Mouse (Mus musculus) liver, embryonic 13.5 days (tissue): ENCODE data around the gene Zdhhc14. TPM values are rescaled to one million over a fixed set of nuclear protein-coding genes. Genes with fewer than 3 reads are reported as not detected.

Experiments used
- ATAC-seq: fragments of 200-750 bp; cut with Nextera tagmentation; 2 replicates; pipeline ENCODE4 v1.8.0; 2017; ENCODE audit warnings: low read depth, mild to moderate bottlenecking, moderate number of reproducible peaks, moderate library complexity
- DNase-seq: peaks from one replicate; pipeline ENCODE4 v3.0.0; 2022
- H3K27ac ChIP-seq: fragments of 300-500 bp; sonication (generic); 2 replicates; pipeline ENCODE4 v1.5.1; 2015; ENCODE audit warnings: moderate library complexity, mild to moderate bottlenecking, inconsistent platforms
- H3K27me3 ChIP-seq: fragments of 300-500 bp; sonication (generic); 2 replicates; pipeline ENCODE4 v1.6.1; 2015; ENCODE audit warnings: mild to moderate bottlenecking, inconsistent platforms
- H3K36me3 ChIP-seq: fragments of 300-500 bp; sonication (generic); 2 replicates; pipeline ENCODE4 v1.6.1; 2015; ENCODE audit warnings: mild to moderate bottlenecking, inconsistent platforms
- H3K4me1 ChIP-seq: fragments of 300-500 bp; sonication (generic); replicated peaks from 2 replicates; pipeline ENCODE4 v1.6.1; 2015; ENCODE audit warnings: inconsistent platforms
- H3K4me2 ChIP-seq: fragments of 300-500 bp; sonication (generic); 2 replicates; pipeline ENCODE4 v1.6.1; 2015; ENCODE audit warnings: inconsistent platforms, mild to moderate bottlenecking, moderate library complexity
- H3K4me3 ChIP-seq: fragments of 300-500 bp; sonication (generic); replicated peaks from 2 replicates; pipeline ENCODE4 v1.5.1; 2015; ENCODE audit warnings: mild to moderate bottlenecking, inconsistent platforms
- H3K9ac ChIP-seq: fragments of 300-500 bp; sonication (generic); 2 replicates; pipeline ENCODE4 v1.6.1; 2015; ENCODE audit warnings: mild to moderate bottlenecking, inconsistent platforms
- H3K9me3 ChIP-seq: fragments of 300-500 bp; sonication (generic); replicated peaks from 2 replicates; pipeline ENCODE4 v1.6.1; 2016; ENCODE audit warnings: inconsistent platforms
- WGBS: fragments of 180-500 bp; shearing (Covaris S2); methylation state at CpG from one replicate; pipeline ENCODE4 v1.1.7; 2015; ENCODE audit not compliant: insufficient replicate concordance; 5-methylcytosine and 5-hydroxymethylcytosine counted together
- polyA plus RNA-seq: library from polyadenylated mRNA; unstranded; fragments of >200 nt; fragmentation: Nextera tagmentation; extraction: Ambion mirVana; gene quantifications from 2 replicates; pipeline ENCODE4 v1.2.1, GENCODE M21; 2015

The Zdhhc14 gene
- polyA plus RNA-seq, 1 experiment from 2014 or later: 4.7 TPM

GRCm38 (mm10) chr17:5506553-5506952, 14.2 kb downstream of the Zdhhc14 start:
- Histone ChIP-seq H3K9ac (peak overlapping the region; percentile 72), H3K4me1 (peaks cover 87% of the 10 kb centered on the region), H3K9me3 (no peaks in the 10 kb centered on the region), H3K27ac (peak overlapping the region; percentile 96), H3K36me3 (peaks cover 8% of the 10 kb centered on the region; the same call in 1 of the 2 replicates), H3K4me3 (peak overlapping the region; percentile 26; the same call in 1 of the 2 replicates), H3K27me3 (no peaks in the 10 kb centered on the region), H3K4me2 (peak overlapping the region; percentile 69)
- peak; percentile 42 for ATAC-seq
- 34% methylated on average over 7 of the region's 7 CpGs for WGBS
- peak; percentile 28 for DNase-seq

- Histone ChIP-seq H3K27me3 (no peaks in the 10 kb centered on the region), H3K9ac (peak overlapping the region; percentile 72), H3K4me3 (peak overlapping the region; percentile 34), H3K36me3 (peaks cover 5% of the 10 kb centered on the region; the same call in 1 of the 2 replicates), H3K4me1 (peaks cover 89% of the 10 kb centered on the region), H3K27ac (peak overlapping the region; percentile 96), H3K9me3 (no peaks in the 10 kb centered on the region), H3K4me2 (peak overlapping the region; percentile 69)
- WGBS: 19% methylated on average over 5 of the region's 5 CpGs
- DNase-seq (peak; percentile 89), ATAC-seq (peak; percentile 95)
Observed at GRCm38 (mm10) chr17:5506988-5507387, 14.6 kb downstream of the Zdhhc14 start.

- peak overlapping the region; percentile 72 for H3K9ac ChIP-seq
- peak overlapping the region; percentile 96 for H3K27ac ChIP-seq
- no peak overlapping the region for H3K4me3 ChIP-seq
- ATAC-seq (no peak), DNase-seq (no peak)
- no peaks in the 10 kb centered on the region for H3K27me3 ChIP-seq
- H3K4me2 ChIP-seq: peak overlapping the region; percentile 69
- H3K36me3 ChIP-seq: peaks cover 5% of the 10 kb centered on the region; the same call in 1 of the 2 replicates
- no peaks in the 10 kb centered on the region for H3K9me3 ChIP-seq
- WGBS: 60% methylated on average over 4 of the region's 4 CpGs
- H3K4me1 ChIP-seq: peaks cover 95% of the 10 kb centered on the region
Observed at GRCm38 (mm10) chr17:5508030-5508429, 15.7 kb downstream of the Zdhhc14 start.

- 35% methylated on average over 9 of the region's 9 CpGs for WGBS
- peaks cover 95% of the 10 kb centered on the region for H3K4me1 ChIP-seq
- peaks cover 5% of the 10 kb centered on the region; the same call in 1 of the 2 replicates for H3K36me3 ChIP-seq
- H3K9ac ChIP-seq: peak overlapping the region; percentile 74
- peak overlapping the region; percentile 57 for H3K4me2 ChIP-seq
- H3K4me3 ChIP-seq: peak overlapping the region; percentile 21
- H3K9me3 ChIP-seq: no peaks in the 10 kb centered on the region
- peak overlapping the region; percentile 96 for H3K27ac ChIP-seq
- H3K27me3 ChIP-seq: no peaks in the 10 kb centered on the region
- DNase-seq (peak; percentile 46), ATAC-seq (peak; percentile 47)
Observed at GRCm38 (mm10) chr17:5510564-5510963, 18.2 kb downstream of the Zdhhc14 start.

GRCm38 (mm10) chr17:5511724-5512123, 19.4 kb downstream of the Zdhhc14 start:
- peak overlapping the region; percentile 74; the same call in 1 of the 2 replicates for H3K9ac ChIP-seq
- peak; percentile 45; the same call in 1 of the 2 replicates for ATAC-seq
- 47% methylated on average over 6 of the region's 6 CpGs for WGBS
- H3K4me2 ChIP-seq: peak overlapping the region; percentile 57
- 0 out of 2 replicates have a peak overlapping the region, but pooled peaks have one; percentile 16 for H3K4me3 ChIP-seq
- peak overlapping the region; percentile 96 for H3K27ac ChIP-seq
- peaks cover 5% of the 10 kb centered on the region; the same call in 1 of the 2 replicates for H3K36me3 ChIP-seq
- H3K4me1 ChIP-seq: peaks cover 95% of the 10 kb centered on the region
- no peaks in the 10 kb centered on the region for H3K9me3 ChIP-seq
- H3K27me3 ChIP-seq: no peaks in the 10 kb centered on the region
- DNase-seq: peak; percentile 44

GRCm38 (mm10) chr17:5519466-5519865, 27.1 kb downstream of the Zdhhc14 start:
- Histone ChIP-seq H3K9me3 (peaks cover 6% of the 10 kb centered on the region), H3K27ac (no peak overlapping the region), H3K27me3 (no peaks in the 10 kb centered on the region), H3K4me2 (no peak overlapping the region), H3K4me1 (peaks cover 32% of the 10 kb centered on the region), H3K9ac (no peak overlapping the region), H3K36me3 (peaks cover 46% of the 10 kb centered on the region), H3K4me3 (no peak overlapping the region)
- ATAC-seq (no peak), DNase-seq (no peak)
- WGBS: 87% methylated on average over 10 of the region's 10 CpGs

- no peak for ATAC-seq
- Histone ChIP-seq H3K27me3 (no peaks in the 10 kb centered on the region), H3K4me3 (no peak overlapping the region), H3K27ac (no peak overlapping the region), H3K4me2 (no peak overlapping the region), H3K4me1 (peaks cover 26% of the 10 kb centered on the region), H3K9me3 (peaks cover 6% of the 10 kb centered on the region), H3K36me3 (peaks cover 46% of the 10 kb centered on the region), H3K9ac (no peak overlapping the region)
- DNase-seq: no peak
- 88% methylated on average over 13 of the region's 13 CpGs for WGBS
Observed at GRCm38 (mm10) chr17:5519910-5520592, 27.7 kb downstream of the Zdhhc14 start.

- no peaks in the 10 kb centered on the region for H3K27me3 ChIP-seq
- no peak overlapping the region for H3K9ac ChIP-seq
- WGBS: 27% methylated on average over 1 of the region's 1 CpGs
- DNase-seq: no peak
- H3K36me3 ChIP-seq: peaks cover 46% of the 10 kb centered on the region
- ATAC-seq: no peak
- H3K4me1 ChIP-seq: peaks cover 13% of the 10 kb centered on the region
- H3K4me2 ChIP-seq: no peak overlapping the region
- H3K4me3 ChIP-seq: no peak overlapping the region
- no peak overlapping the region for H3K27ac ChIP-seq
- H3K9me3 ChIP-seq: peaks cover 6% of the 10 kb centered on the region
Observed at GRCm38 (mm10) chr17:5521532-5521931, 29.2 kb downstream of the Zdhhc14 start.

- H3K27me3 ChIP-seq: no peaks in the 10 kb centered on the region
- 86% methylated on average over 6 of the region's 6 CpGs for WGBS
- DNase-seq: no peak
- no peak overlapping the region for H3K4me2 ChIP-seq
- no peak overlapping the region for H3K9ac ChIP-seq
- peaks cover 35% of the 10 kb centered on the region for H3K4me1 ChIP-seq
- no peak overlapping the region for H3K4me3 ChIP-seq
- H3K27ac ChIP-seq: no peak overlapping the region
- H3K36me3 ChIP-seq: peaks cover 5% of the 10 kb centered on the region; the same call in 1 of the 2 replicates
- H3K9me3 ChIP-seq: no peaks in the 10 kb centered on the region
- ATAC-seq: no peak
Observed at GRCm38 (mm10) chr17:5529552-5529951, 37.2 kb downstream of the Zdhhc14 start.

GRCm38 (mm10) chr17:5532816-5533215, 40.5 kb downstream of the Zdhhc14 start:
- 35% methylated on average over 5 of the region's 5 CpGs for WGBS
- Histone ChIP-seq H3K4me3 (no peak overlapping the region), H3K9ac (peak overlapping the region; percentile 13; the same call in 1 of the 2 replicates), H3K27me3 (no peaks in the 10 kb centered on the region), H3K27ac (no peak overlapping the region), H3K36me3 (peaks cover 5% of the 10 kb centered on the region; the same call in 1 of the 2 replicates), H3K9me3 (no peaks in the 10 kb centered on the region), H3K4me2 (no peak overlapping the region), H3K4me1 (peaks cover 36% of the 10 kb centered on the region)
- DNase-seq: no peak
- ATAC-seq: no peak

GRCm38 (mm10) chr17:5535357-5535756, 43.0 kb downstream of the Zdhhc14 start:
- Histone ChIP-seq H3K9ac (no peak overlapping the region), H3K27ac (no peak overlapping the region), H3K4me1 (peaks cover 31% of the 10 kb centered on the region), H3K27me3 (no peaks in the 10 kb centered on the region), H3K36me3 (no peaks in the 10 kb centered on the region; the same call in 1 of the 2 replicates), H3K4me3 (no peak overlapping the region), H3K9me3 (no peaks in the 10 kb centered on the region), H3K4me2 (no peak overlapping the region)
- WGBS: 16% methylated on average over 2 of the region's 4 CpGs
- ATAC-seq (0 out of 2 replicates have a peak, but pooled peaks have one; percentile 47), DNase-seq (peak; percentile 37)
